Mouse (Mus musculus) stomach, embryonic 15.5 days (tissue): Measurements from ENCODE around the gene Col16a1. TPM values are rescaled to one million over a fixed set of nuclear protein-coding genes. Genes with fewer than 3 reads are reported as not detected.

ENCODE experiments used
- ATAC-seq: fragments of 200-750 bp; cut with Nextera tagmentation; 2 replicates; pipeline ENCODE4 v1.8.0; 2017; ENCODE audit warnings: low read depth, moderate number of reproducible peaks, moderate TSS enrichment; ENCODE audit not compliant: insufficient read depth, low FRiP score
- H3K27ac ChIP-seq: fragments of 300-500 bp; sonication (generic); 2 replicates; pipeline ENCODE4 v1.5.1; 2015; ENCODE audit warnings: mild to moderate bottlenecking, inconsistent platforms
- H3K27me3 ChIP-seq: fragments of 300-500 bp; sonication (generic); replicated peaks from 2 replicates; pipeline ENCODE4 v1.6.1; 2015; ENCODE audit warnings: inconsistent platforms
- H3K36me3 ChIP-seq: fragments of 300-500 bp; sonication (generic); 2 replicates; pipeline ENCODE4 v1.6.1; 2015; ENCODE audit warnings: inconsistent platforms
- H3K4me1 ChIP-seq: fragments of 300-500 bp; sonication (generic); 2 replicates; pipeline ENCODE4 v1.6.1; 2015; ENCODE audit warnings: inconsistent platforms
- H3K4me2 ChIP-seq: fragments of 300-500 bp; sonication (generic); 2 replicates; pipeline ENCODE4 v1.6.1; 2015; ENCODE audit warnings: mild to moderate bottlenecking, inconsistent platforms
- H3K4me3 ChIP-seq: fragments of 300-500 bp; sonication (generic); replicated peaks from 2 replicates; pipeline ENCODE4 v1.5.1; 2015; ENCODE audit warnings: inconsistent platforms
- H3K9ac ChIP-seq: fragments of 300-500 bp; sonication (generic); 2 replicates; pipeline ENCODE4 v1.6.1; 2015; ENCODE audit warnings: inconsistent platforms
- H3K9me3 ChIP-seq: fragments of 300-500 bp; sonication (generic); 2 replicates; pipeline ENCODE4 v1.6.1; 2016; ENCODE audit warnings: inconsistent platforms
- WGBS: fragments of 180-500 bp; shearing (Covaris S2); methylation state at CpG from one replicate; pipeline ENCODE4 v1.1.7; 2015; 5-methylcytosine and 5-hydroxymethylcytosine counted together
- polyA plus RNA-seq: library from polyadenylated mRNA; unstranded; fragments of >200 nt; fragmentation: Nextera tagmentation; extraction: Ambion mirVana; gene quantifications from 2 replicates; pipeline ENCODE4 v1.2.1, GENCODE M21; 2015

Gene Col16a1
- polyA plus RNA-seq, 1 experiment from 2014 or later, result 91.5 TPM

- Histone ChIP-seq H3K9me3 (no peaks in the 10 kb centered on the region), H3K36me3 (0 out of 2 replicates have a peak, but pooled peaks cover 16% of the 10 kb centered on the region), H3K9ac (no peak overlapping the region), H3K4me1 (no peaks in the 10 kb centered on the region), H3K4me2 (no peak overlapping the region), H3K27ac (no peak overlapping the region), H3K27me3 (0 out of 2 replicates have a peak, but pooled peaks cover 4% of the 10 kb centered on the region), H3K4me3 (no peak overlapping the region)
- 84% methylated on average over 4 of the region's 4 CpGs for WGBS
- no peak for ATAC-seq
These were observed 25.7 kb downstream of the Col16a1 start for GRCm38 (mm10) chr4:130073367-130073766.

GRCm38 (mm10) chr4:130074761-130075515, 27.3 kb downstream of the Col16a1 start:
- 0 out of 2 replicates have a peak, but pooled peaks cover 16% of the 10 kb centered on the region for H3K36me3 ChIP-seq
- H3K4me2 ChIP-seq, result no peak overlapping the region
- H3K27me3 ChIP-seq, result 0 out of 2 replicates have a peak, but pooled peaks cover 4% of the 10 kb centered on the region
- 0 out of 2 replicates have a peak overlapping the region, but pooled peaks have one; percentile 4 for H3K9ac ChIP-seq
- no peaks in the 10 kb centered on the region for H3K9me3 ChIP-seq
- H3K27ac ChIP-seq, result no peak overlapping the region
- 70% methylated on average over 17 of the region's 17 CpGs for WGBS
- no peaks in the 10 kb centered on the region for H3K4me1 ChIP-seq
- no peak for ATAC-seq
- no peak overlapping the region for H3K4me3 ChIP-seq

GRCm38 (mm10) chr4:130076856-130077255, 29.2 kb downstream of the Col16a1 start:
- Histone ChIP-seq H3K36me3 (0 out of 2 replicates have a peak, but pooled peaks cover 13% of the 10 kb centered on the region), H3K4me2 (no peak overlapping the region), H3K27ac (no peak overlapping the region), H3K9me3 (no peaks in the 10 kb centered on the region), H3K27me3 (0 out of 2 replicates have a peak, but pooled peaks cover 4% of the 10 kb centered on the region), H3K4me1 (no peaks in the 10 kb centered on the region), H3K9ac (no peak overlapping the region), H3K4me3 (no peak overlapping the region)
- WGBS, result 61% methylated on average over 8 of the region's 8 CpGs
- no peak for ATAC-seq

GRCm38 (mm10) chr4:130078816-130079485, 31.3 kb downstream of the Col16a1 start:
- Histone ChIP-seq H3K9me3 (no peaks in the 10 kb centered on the region), H3K27me3 (0 out of 2 replicates have a peak, but pooled peaks cover 4% of the 10 kb centered on the region), H3K4me1 (no peaks in the 10 kb centered on the region), H3K27ac (no peak overlapping the region), H3K36me3 (no peaks in the 10 kb centered on the region), H3K4me3 (no peak overlapping the region), H3K4me2 (no peak overlapping the region), H3K9ac (no peak overlapping the region)
- ATAC-seq, result no peak
- WGBS, result 62% methylated on average over 17 of the region's 17 CpGs

- 54% methylated on average over 3 of the region's 3 CpGs for WGBS
These were observed 31.9 kb downstream of the Col16a1 start for GRCm38 (mm10) chr4:130079521-130079920.

GRCm38 (mm10) chr4:130081345-130082190, 33.9 kb downstream of the Col16a1 start:
- 73% methylated on average over 19 of the region's 19 CpGs for WGBS
- no peak; the same call in 1 of the 2 replicates for ATAC-seq
- no peak overlapping the region for H3K4me3 ChIP-seq
- H3K9ac ChIP-seq, result no peak overlapping the region
- H3K4me2 ChIP-seq, result no peak overlapping the region
- H3K4me1 ChIP-seq, result no peaks in the 10 kb centered on the region
- H3K27me3 ChIP-seq, result 0 out of 2 replicates have a peak, but pooled peaks cover 4% of the 10 kb centered on the region
- H3K27ac ChIP-seq, result no peak overlapping the region
- no peaks in the 10 kb centered on the region for H3K9me3 ChIP-seq
- H3K36me3 ChIP-seq, result no peaks in the 10 kb centered on the region

More at GRCm38 (mm10) chr4:130079521-130079920, 31.9 kb downstream of the Col16a1 start:
- H3K27ac ChIP-seq, result no peak overlapping the region
- no peaks in the 10 kb centered on the region for H3K36me3 ChIP-seq
- no peaks in the 10 kb centered on the region for H3K4me1 ChIP-seq
- no peak for ATAC-seq
- H3K4me3 ChIP-seq, result no peak overlapping the region
- H3K9ac ChIP-seq, result no peak overlapping the region
- 0 out of 2 replicates have a peak, but pooled peaks cover 4% of the 10 kb centered on the region for H3K27me3 ChIP-seq
- H3K9me3 ChIP-seq, result no peaks in the 10 kb centered on the region
- H3K4me2 ChIP-seq, result no peak overlapping the region

- no peaks in the 10 kb centered on the region for H3K4me1 ChIP-seq
- no peaks in the 10 kb centered on the region for H3K36me3 ChIP-seq
- H3K9ac ChIP-seq, result no peak overlapping the region
- no peaks in the 10 kb centered on the region for H3K9me3 ChIP-seq
- no peak overlapping the region for H3K4me2 ChIP-seq
- no peak for ATAC-seq
- WGBS, result 42% methylated on average over 9 of the region's 9 CpGs
- H3K27ac ChIP-seq, result no peak overlapping the region
- no peak overlapping the region for H3K4me3 ChIP-seq
- H3K27me3 ChIP-seq, result 0 out of 2 replicates have a peak, but pooled peaks cover 3% of the 10 kb centered on the region
These were observed 34.6 kb downstream of the Col16a1 start for GRCm38 (mm10) chr4:130082211-130082610.

- H3K9me3 ChIP-seq, result no peaks in the 10 kb centered on the region
- H3K27ac ChIP-seq, result no peak overlapping the region
- no peaks in the 10 kb centered on the region for H3K4me1 ChIP-seq
- no peak overlapping the region for H3K4me3 ChIP-seq
- H3K9ac ChIP-seq, result no peak overlapping the region
- WGBS, result 52% methylated on average over 7 of the region's 7 CpGs
- no peaks in the 10 kb centered on the region for H3K27me3 ChIP-seq
- H3K36me3 ChIP-seq, result no peaks in the 10 kb centered on the region
- H3K4me2 ChIP-seq, result no peak overlapping the region
- no peak for ATAC-seq
These were observed 36.8 kb downstream of the Col16a1 start for GRCm38 (mm10) chr4:130084331-130084945.

- no peaks in the 10 kb centered on the region for H3K4me1 ChIP-seq
- H3K27ac ChIP-seq, result no peak overlapping the region
- H3K36me3 ChIP-seq, result no peaks in the 10 kb centered on the region
- WGBS, result 68% methylated on average over 12 of the region's 12 CpGs
- H3K4me2 ChIP-seq, result no peak overlapping the region
- H3K9ac ChIP-seq, result no peak overlapping the region
- no peak for ATAC-seq
- H3K27me3 ChIP-seq, result no peaks in the 10 kb centered on the region
- H3K9me3 ChIP-seq, result no peaks in the 10 kb centered on the region
- H3K4me3 ChIP-seq, result no peak overlapping the region
These were observed 37.7 kb downstream of the Col16a1 start for GRCm38 (mm10) chr4:130085246-130085820.

GRCm38 (mm10) chr4:130087293-130087692, 39.7 kb downstream of the Col16a1 start:
- no peaks in the 10 kb centered on the region for H3K4me1 ChIP-seq
- WGBS, result 14% methylated on average over 7 of the region's 7 CpGs

GRCm38 (mm10) chr4:130095137-130095536, 47.5 kb downstream of the Col16a1 start:
- Histone ChIP-seq H3K9ac (no peak overlapping the region), H3K27me3 (no peaks in the 10 kb centered on the region), H3K4me2 (no peak overlapping the region), H3K4me1 (no peaks in the 10 kb centered on the region), H3K36me3 (no peaks in the 10 kb centered on the region), H3K27ac (no peak overlapping the region), H3K4me3 (no peak overlapping the region), H3K9me3 (no peaks in the 10 kb centered on the region)
- ATAC-seq, result no peak
- 66% methylated on average over 3 of the region's 3 CpGs for WGBS

More at GRCm38 (mm10) chr4:130087293-130087692, 39.7 kb downstream of the Col16a1 start:
- H3K36me3 ChIP-seq, result no peaks in the 10 kb centered on the region
- no peak overlapping the region for H3K4me2 ChIP-seq
- no peak overlapping the region for H3K27ac ChIP-seq
- H3K27me3 ChIP-seq, result no peaks in the 10 kb centered on the region
- ATAC-seq, result peak; percentile 54; the same call in 1 of the 2 replicates
- no peak overlapping the region for H3K4me3 ChIP-seq
- no peak overlapping the region for H3K9ac ChIP-seq
- H3K9me3 ChIP-seq, result no peaks in the 10 kb centered on the region
